Mouse (Mus musculus) small intestine, adult 2 months (tissue): ENCODE measurements around the gene Anks1.

Source experiments
- CTCF ChIP-seq: fragments of 200-500 bp; IDR thresholded peaks from 2 replicates; pipeline ENCODE4 v1.5.1; 2012; ENCODE audit warnings: low read depth, mild to moderate bottlenecking, control low read depth, inconsistent platforms, low read length, moderate library complexity, mixed read lengths; ENCODE audit not compliant: insufficient replicate concordance, insufficient read length; ENCODE audit errors: extremely low read depth
- POLR2A ChIP-seq: fragments of 200-500 bp; IDR thresholded peaks from 2 replicates; pipeline ENCODE4 v1.6.1; 2012; ENCODE audit warnings: low read depth, mild to moderate bottlenecking, control low read depth, inconsistent platforms, low read length, moderate library complexity

DNA sequence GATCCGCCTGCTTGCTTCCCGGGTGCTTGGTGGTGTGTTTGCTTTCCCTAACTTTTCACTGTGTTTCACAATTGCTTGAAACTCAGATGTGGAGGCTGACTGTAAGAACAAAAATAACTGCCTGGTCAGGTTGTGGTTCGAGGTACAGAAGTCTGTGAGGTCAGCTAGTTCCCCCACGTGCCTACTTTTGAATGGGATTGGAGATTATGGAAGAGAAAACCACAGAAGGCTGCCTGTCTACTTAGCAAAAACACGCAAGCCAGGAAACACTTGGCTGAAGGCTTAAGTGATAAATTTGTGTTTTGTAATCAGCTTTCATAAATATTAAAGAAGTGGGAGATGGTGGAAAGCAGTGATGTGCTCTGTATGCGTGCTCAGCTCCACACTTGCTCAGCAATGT, 103.7 kb downstream of the Anks1 start:
- TF ChIP-seq CTCF (no peak), POLR2A (no peak)
